Mouse (Mus musculus) midbrain, embryonic 13.5 days (tissue): Measurements from ENCODE around the gene Rps11. TPM values are rescaled to one million over a fixed set of nuclear protein-coding genes. Genes with fewer than 3 reads are reported as not detected.
"Not testable (repeated sequence)": the region's sequence is repeated elsewhere in the genome, so short reads cannot be mapped to it uniquely, and the experiment has no call there.

Experiments
- ATAC-seq: fragments of 200-750 bp; cut with Nextera tagmentation; 2 replicates; pipeline ENCODE4 v1.8.0; 2017; ENCODE audit warnings: mild to moderate bottlenecking, moderate TSS enrichment, moderate library complexity
- H3K27ac ChIP-seq: fragments of 300-500 bp; sonication (generic); 2 replicates; pipeline ENCODE4 v1.5.1; 2015; ENCODE audit warnings: inconsistent platforms, mild to moderate bottlenecking, moderate library complexity
- H3K27me3 ChIP-seq: fragments of 300-500 bp; sonication (generic); 2 replicates; pipeline ENCODE4 v1.6.1; 2015; ENCODE audit warnings: mild to moderate bottlenecking, inconsistent platforms
- H3K36me3 ChIP-seq: fragments of 300-500 bp; sonication (generic); 2 replicates; pipeline ENCODE4 v1.6.1; 2015; ENCODE audit warnings: mild to moderate bottlenecking, inconsistent platforms
- H3K4me1 ChIP-seq: fragments of 300-500 bp; sonication (generic); replicated peaks from 2 replicates; pipeline ENCODE4 v1.6.1; 2015; ENCODE audit warnings: inconsistent platforms
- H3K4me2 ChIP-seq: fragments of 300-500 bp; sonication (generic); replicated peaks from 2 replicates; pipeline ENCODE4 v1.6.1; 2015; ENCODE audit warnings: moderate library complexity, mild to moderate bottlenecking, inconsistent platforms
- H3K4me3 ChIP-seq: fragments of 300-500 bp; sonication (generic); replicated peaks from 2 replicates; pipeline ENCODE4 v1.5.1; 2015; ENCODE audit warnings: mild to moderate bottlenecking, inconsistent platforms
- H3K9ac ChIP-seq: fragments of 300-500 bp; sonication (generic); replicated peaks from 2 replicates; pipeline ENCODE4 v1.6.1; 2015; ENCODE audit warnings: mild to moderate bottlenecking, inconsistent platforms
- H3K9me3 ChIP-seq: fragments of 300-500 bp; sonication (generic); 2 replicates; pipeline ENCODE4 v1.6.1; 2016; ENCODE audit warnings: mild to moderate bottlenecking, inconsistent platforms
- WGBS: fragments of 180-500 bp; shearing (Covaris S2); methylation state at CpG from one replicate; pipeline ENCODE4 v1.1.7; 2015; 5-methylcytosine and 5-hydroxymethylcytosine counted together
- polyA plus RNA-seq: library from polyadenylated mRNA; unstranded; fragments of >200 nt; fragmentation: Nextera tagmentation; extraction: Ambion mirVana; gene quantifications from 2 replicates; pipeline ENCODE4 v1.2.1, GENCODE M21; 2015

The Rps11 gene
- polyA plus RNA-seq, 1 experiment from 2014 or later = 1,074 TPM

DNA sequence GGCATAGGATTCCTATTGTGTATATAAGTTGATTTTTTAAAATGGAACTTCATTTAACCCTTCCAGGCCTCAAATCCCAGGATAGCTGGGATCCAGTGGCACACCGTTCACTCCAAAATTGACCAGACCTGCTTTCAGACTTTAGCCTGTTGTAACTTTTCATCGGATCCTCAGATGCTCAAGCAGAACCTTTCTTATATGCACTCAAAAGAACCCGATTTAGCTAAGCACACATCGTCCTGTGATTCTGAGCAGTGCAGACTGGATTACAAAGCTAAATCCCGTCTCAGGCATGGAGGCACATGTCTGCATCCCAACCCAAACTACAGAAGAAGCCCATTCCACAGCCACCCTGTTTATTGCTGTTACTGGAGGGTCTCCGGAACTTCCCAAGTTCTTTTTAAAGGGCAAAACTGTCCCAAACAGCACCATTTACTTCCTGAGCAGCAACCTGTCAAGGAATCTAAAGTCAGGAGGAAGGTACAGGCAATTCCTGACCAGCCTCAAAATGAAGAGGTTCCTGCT is 3.5 kb upstream of the Rps11 start:
- Histone ChIP-seq H3K4me1 (peaks cover 48% of the 10 kb centered on the region), H3K27ac (peak overlapping the region; percentile 83), H3K4me2 (peak overlapping the region; percentile 75), H3K4me3 (peak overlapping the region; percentile 65), H3K36me3 (peaks cover 31% of the 10 kb centered on the region), H3K9me3 (no peaks in the 10 kb centered on the region), H3K9ac (peak overlapping the region; percentile 97), H3K27me3 (no peaks in the 10 kb centered on the region)
- under 1% methylated on average over 6 of the region's 6 CpGs for WGBS
- no peak for ATAC-seq

DNA sequence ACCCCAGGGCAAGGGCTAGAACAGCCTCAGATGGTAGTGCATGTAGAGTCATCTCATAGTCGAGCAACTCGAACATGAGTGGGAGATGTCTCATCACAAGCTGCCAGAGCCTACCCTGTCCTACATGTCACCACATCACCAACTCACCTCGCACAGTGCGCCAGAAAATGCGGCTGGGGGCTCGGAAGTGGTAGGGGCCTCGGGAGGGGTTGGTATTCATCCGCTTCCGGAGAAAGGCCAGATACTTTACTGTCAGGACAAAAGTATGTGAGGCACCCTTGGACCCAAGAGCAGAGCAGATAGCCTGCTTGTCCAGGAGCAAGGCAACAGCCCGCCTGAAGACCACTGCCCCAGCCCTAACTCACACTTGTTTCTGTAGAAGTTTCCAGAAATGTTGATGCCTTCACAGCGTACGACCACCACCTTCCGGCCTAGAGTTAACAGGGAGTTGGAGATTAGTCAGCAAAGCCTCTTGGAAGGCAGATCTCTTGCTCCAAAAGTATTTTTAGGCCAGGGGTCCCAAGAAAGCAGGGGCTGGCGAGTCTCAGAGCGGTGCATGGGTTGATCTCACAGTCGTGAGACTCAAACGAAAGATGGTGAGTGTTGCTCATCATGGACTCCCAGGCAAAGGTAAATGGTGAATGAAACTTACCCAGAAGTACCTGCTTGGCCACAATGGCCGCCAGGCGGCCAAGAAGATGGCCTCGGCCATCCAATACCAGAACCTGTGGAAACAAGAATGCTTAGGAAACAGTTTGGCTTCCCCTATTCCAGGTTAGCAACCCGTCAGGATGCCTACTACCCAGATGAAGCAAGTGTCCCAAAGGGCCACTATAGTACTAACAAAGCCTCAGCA is 2.8 kb upstream of the Rps11 start:
- H3K36me3 ChIP-seq = peaks cover 37% of the 10 kb centered on the region
- H3K27me3 ChIP-seq = no peaks in the 10 kb centered on the region
- H3K9ac ChIP-seq = peak overlapping the region; percentile 97
- WGBS = 49% methylated on average over 21 of the region's 21 CpGs
- H3K4me2 ChIP-seq = peak overlapping the region; percentile 75
- no peak for ATAC-seq
- peaks cover 54% of the 10 kb centered on the region for H3K4me1 ChIP-seq
- H3K27ac ChIP-seq = peak overlapping the region; percentile 83
- no peaks in the 10 kb centered on the region for H3K9me3 ChIP-seq
- peak overlapping the region; percentile 65 for H3K4me3 ChIP-seq

DNA sequence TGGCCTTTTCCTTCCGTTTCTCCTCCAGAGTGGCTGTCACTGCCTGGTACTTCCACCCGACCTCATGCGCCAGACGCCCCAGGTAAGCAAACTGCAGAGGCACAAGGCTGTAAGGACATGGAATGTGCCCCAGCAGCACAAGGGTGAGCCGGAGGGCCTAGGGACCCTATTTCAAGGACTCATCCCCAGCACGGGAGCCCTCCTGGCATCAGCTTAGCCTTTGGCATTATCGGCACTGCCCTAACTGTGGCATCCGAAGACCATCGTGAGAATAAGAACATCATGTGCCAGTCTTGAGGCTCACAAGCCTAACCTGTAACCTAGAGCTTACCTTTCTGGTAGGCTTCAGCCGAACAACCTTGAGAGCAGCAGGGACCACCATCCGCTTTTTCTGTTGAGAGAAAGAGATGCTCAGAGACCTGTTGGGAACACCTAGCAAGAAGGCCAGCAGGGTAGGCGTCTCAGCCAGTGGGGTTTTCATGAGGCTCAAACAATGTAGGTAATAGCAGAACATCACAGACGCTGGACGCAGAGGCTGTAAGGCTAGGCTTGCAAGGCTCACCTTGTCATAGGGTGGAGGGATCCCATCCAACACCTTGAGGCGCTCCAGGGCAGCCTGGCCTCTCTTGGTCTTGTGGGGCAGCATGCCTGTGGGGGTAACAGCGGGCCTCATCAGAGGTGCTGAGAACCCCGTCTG is 2.1 kb upstream of the Rps11 start:
- H3K9me3 ChIP-seq = no peaks in the 10 kb centered on the region
- H3K4me1 ChIP-seq = peaks cover 62% of the 10 kb centered on the region
- H3K36me3 ChIP-seq = peaks cover 45% of the 10 kb centered on the region
- H3K9ac ChIP-seq = peak overlapping the region; percentile 97
- ATAC-seq = no peak
- H3K4me3 ChIP-seq = peak overlapping the region; percentile 65
- 79% methylated on average over 17 of the region's 17 CpGs for WGBS
- H3K27ac ChIP-seq = peak overlapping the region; percentile 83
- H3K4me2 ChIP-seq = peak overlapping the region; percentile 75
- no peaks in the 10 kb centered on the region for H3K27me3 ChIP-seq

DNA sequence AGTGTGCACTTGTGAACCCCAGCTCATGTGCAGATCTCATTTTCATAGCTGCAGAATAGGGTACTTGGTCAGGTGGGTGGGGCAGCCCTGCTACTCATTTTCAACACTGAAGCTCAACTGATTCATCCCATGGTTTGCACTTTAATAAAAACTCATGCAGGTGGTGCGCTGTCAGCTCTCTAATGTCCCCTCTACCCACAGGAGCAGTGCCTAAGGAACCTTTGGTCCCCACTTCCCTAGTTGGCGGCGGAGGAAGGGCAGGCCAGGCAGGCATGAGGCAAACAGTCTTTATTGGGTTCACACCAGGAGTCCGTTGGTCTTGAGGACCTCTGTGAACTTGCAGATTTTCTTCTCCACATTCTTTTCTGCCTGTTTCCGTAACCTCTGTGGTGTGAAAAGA is 1.4 kb upstream of the Rps11 start:
- H3K36me3 ChIP-seq = peaks cover 52% of the 10 kb centered on the region
- peak overlapping the region; percentile 60; the same call in 1 of the 2 replicates for H3K9ac ChIP-seq
- peaks cover 64% of the 10 kb centered on the region for H3K4me1 ChIP-seq
- H3K27ac ChIP-seq = peak overlapping the region; percentile 89
- 0 out of 2 replicates have a peak overlapping the region, but pooled peaks have one; percentile 55 for H3K4me2 ChIP-seq
- H3K4me3 ChIP-seq = peak overlapping the region; percentile 11
- not testable (repeated sequence) for ATAC-seq, H3K27me3 ChIP-seq, H3K9me3 ChIP-seq
- WGBS = 59% methylated on average over 5 of the region's 5 CpGs

DNA sequence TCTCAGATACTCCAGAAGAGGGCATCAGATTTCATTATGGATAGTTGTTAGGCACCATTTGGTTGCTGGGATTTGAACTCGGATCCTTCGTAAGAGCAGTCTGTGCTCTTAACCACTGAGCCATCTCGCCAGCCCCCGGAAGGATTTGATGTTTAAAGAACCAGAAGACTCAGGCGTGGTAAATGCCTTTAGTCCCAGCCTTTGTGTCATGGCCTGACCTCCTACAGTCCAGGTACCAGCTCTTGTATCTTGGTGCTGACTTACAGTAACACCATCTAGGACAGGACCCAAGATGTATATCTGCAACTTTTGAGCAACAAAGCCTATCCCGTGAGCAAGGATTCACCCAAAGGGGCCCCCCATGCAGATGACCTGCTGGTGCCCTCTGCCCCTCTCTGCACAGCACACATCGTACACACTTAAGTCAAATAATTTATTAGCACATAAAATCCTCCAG is 933 bp upstream of the Rps11 start:
- WGBS = 28% methylated on average over 7 of the region's 7 CpGs
- Histone ChIP-seq H3K4me2 (peak overlapping the region; percentile 55), H3K9me3 (no peaks in the 10 kb centered on the region), H3K9ac (peak overlapping the region; percentile 60), H3K36me3 (peaks cover 56% of the 10 kb centered on the region), H3K27ac (peak overlapping the region; percentile 89), H3K4me3 (peak overlapping the region; percentile 11), H3K4me1 (peaks cover 64% of the 10 kb centered on the region), H3K27me3 (no peaks in the 10 kb centered on the region)
- ATAC-seq = no peak

DNA sequence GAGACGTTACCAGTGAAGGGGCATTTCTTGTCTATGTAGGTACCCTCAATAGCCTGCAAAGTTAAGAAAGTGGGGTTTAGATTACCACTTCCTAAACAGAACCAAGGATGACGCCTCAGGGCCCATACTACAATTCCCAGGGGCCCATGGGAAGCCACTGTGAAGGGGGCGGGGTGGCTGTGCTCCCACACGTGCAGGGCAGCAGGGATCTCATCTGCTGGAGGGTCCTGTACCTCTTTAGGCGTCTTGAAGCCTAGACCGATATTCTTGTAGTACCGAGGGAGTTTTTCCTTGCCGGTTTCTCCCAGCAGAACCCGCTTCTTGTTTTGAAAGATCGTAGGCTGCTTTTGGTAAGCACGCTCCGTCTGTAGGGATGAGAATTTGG is 1.1 kb downstream of the Rps11 start:
- peak overlapping the region; percentile 83 for H3K4me2 ChIP-seq
- peak overlapping the region; percentile 89 for H3K4me3 ChIP-seq
- H3K9me3 ChIP-seq = no peaks in the 10 kb centered on the region
- H3K4me1 ChIP-seq = peaks cover 56% of the 10 kb centered on the region
- H3K27ac ChIP-seq = peak overlapping the region; percentile 21
- no peaks in the 10 kb centered on the region for H3K27me3 ChIP-seq
- peaks cover 73% of the 10 kb centered on the region for H3K36me3 ChIP-seq
- 26% methylated on average over 12 of the region's 12 CpGs for WGBS
- ATAC-seq = no peak
- peak overlapping the region; percentile 96 for H3K9ac ChIP-seq

DNA sequence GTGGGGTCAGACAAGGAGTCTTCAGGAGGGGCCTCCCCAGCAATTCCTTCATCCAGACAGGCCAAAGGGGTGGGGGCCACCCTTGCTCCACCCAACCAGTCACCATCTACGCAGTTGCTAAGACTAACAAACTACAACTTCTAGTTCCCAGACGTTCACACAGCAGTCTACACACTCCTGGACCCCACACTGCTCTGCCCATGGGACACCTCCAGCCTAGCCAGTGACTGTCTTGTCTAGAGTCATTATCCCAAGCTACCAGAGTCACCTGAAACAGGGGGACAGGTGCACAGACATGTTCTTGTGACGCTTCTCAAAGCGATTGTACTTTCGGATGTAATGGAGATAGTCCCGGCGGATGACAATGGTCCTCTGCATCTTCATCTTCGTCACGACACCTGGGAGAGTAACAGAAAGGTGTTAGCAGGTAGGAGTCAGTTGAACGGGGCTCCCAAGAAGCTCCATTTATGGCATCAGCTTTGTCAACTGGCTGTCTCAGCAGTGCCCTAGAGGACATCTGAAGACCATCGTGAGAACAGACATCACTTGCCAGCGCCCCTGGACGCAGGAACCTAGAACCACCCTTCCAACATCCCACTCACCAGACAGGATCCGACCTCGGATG is 1.6 kb downstream of the Rps11 start:
- no peaks in the 10 kb centered on the region for H3K9me3 ChIP-seq
- H3K27me3 ChIP-seq = no peaks in the 10 kb centered on the region
- H3K36me3 ChIP-seq = peaks cover 78% of the 10 kb centered on the region
- peak overlapping the region; percentile 89 for H3K4me3 ChIP-seq
- WGBS = 85% methylated on average over 15 of the region's 15 CpGs
- peak overlapping the region; percentile 96 for H3K9ac ChIP-seq
- ATAC-seq = no peak
- peak overlapping the region; percentile 83 for H3K4me2 ChIP-seq
- peak overlapping the region; percentile 21; the same call in 1 of the 2 replicates for H3K27ac ChIP-seq
- H3K4me1 ChIP-seq = peaks cover 54% of the 10 kb centered on the region

DNA sequence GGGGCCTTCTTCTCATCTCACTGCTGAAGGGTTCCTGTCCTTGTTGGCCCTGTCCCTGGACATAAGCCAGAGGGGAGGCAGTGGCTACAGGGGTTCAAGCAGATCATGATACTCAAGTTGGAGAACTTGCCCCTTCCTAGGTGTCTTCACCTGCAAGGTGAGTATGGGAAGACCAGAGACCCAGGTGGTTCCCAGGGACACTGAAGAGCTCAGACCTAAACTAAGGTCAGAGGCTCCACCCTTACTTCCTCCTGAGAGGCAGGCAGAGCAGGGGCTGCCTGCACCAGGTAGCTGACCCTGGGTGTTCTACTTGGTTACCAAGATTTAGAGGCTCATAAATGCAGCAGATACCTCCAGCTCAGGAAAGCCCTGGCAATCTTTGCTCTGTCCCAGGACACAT is 2.3 kb downstream of the Rps11 start:
- H3K9ac ChIP-seq = peak overlapping the region; percentile 49
- no peak for ATAC-seq

DNA sequence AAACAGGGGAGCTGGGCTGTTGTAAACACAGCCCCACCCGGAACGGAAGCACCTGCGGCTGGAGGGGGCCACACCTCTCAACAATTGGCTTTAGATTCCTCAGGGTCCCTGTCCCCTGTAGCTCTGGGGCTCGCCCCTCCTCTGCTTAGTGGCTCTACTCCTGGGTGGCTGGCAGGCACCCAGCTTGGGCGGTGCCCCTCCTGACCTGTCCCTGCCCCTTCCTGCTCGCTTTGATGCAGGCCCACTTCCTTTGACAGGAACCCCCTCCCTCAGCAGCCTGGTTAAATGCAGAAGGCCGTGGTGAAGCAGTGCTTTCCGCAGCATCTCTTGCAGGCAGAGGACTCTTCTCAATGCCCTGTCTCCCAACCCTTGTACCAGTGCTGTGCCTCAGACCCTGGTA is 2.8 kb downstream of the Rps11 start:
- Histone ChIP-seq H3K27ac (no peak overlapping the region), H3K9me3 (no peaks in the 10 kb centered on the region), H3K9ac (peak overlapping the region; percentile 49), H3K4me2 (no peak overlapping the region), H3K36me3 (peaks cover 73% of the 10 kb centered on the region), H3K4me1 (peaks cover 41% of the 10 kb centered on the region), H3K27me3 (no peaks in the 10 kb centered on the region), H3K4me3 (no peak overlapping the region)
- 82% methylated on average over 8 of the region's 8 CpGs for WGBS
- ATAC-seq = no peak

More for the DNA sequence above, 2.3 kb downstream of the Rps11 start:
- no peaks in the 10 kb centered on the region for H3K27me3 ChIP-seq
- no peak overlapping the region for H3K4me3 ChIP-seq
- no peak overlapping the region for H3K4me2 ChIP-seq
- peaks cover 47% of the 10 kb centered on the region for H3K4me1 ChIP-seq
- no peak overlapping the region for H3K27ac ChIP-seq
- H3K9me3 ChIP-seq = no peaks in the 10 kb centered on the region
- peaks cover 79% of the 10 kb centered on the region for H3K36me3 ChIP-seq

DNA sequence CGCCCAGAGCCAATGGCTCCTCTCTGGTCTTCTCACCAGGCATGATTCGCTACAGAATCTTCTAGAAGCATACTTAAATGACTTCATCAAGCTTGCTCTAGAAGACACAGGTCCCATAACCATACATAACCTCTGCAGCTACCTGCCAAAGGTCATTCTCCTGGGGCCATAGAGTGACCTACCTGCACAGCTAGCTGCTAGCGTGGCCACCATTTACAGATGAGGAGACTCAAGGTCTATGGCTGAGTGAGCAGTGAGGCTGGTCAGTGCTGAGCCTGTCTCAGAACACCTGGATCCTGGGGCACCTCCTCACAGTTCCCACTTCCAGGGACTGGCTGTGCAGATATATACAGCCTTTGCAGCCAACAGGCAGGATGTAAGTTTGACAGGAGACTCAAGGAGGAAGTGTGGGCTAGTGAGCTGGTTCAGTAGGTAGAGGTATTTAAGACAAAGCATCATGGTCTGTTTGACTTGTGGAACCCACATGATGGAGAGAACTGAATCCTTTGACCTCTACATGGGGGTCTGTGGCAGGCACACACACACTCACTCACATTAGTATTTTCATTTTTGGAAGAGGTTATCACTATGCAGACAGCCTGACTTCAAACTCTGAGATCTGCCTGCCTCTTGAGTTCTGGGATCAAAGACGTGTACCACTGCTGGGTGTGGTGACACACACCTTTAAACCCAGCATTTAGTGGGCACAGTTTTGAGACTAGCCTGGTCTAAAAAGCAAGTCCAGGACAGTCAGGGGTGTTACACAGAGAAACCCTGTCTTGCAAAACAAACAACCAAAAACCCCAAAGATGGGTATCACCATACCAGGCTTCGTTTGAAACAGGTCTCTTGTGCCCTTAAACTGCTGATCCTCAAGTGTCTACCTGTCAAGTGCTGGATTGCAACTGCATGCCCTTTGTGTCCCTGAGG is 4.2 kb downstream of the Rps11 start:
- H3K27ac ChIP-seq = no peak overlapping the region
- H3K36me3 ChIP-seq = peaks cover 59% of the 10 kb centered on the region
- ATAC-seq = no peak
- H3K4me3 ChIP-seq = no peak overlapping the region; the same call in 1 of the 2 replicates
- no peaks in the 10 kb centered on the region for H3K27me3 ChIP-seq
- H3K4me2 ChIP-seq = no peak overlapping the region
- H3K9me3 ChIP-seq = no peaks in the 10 kb centered on the region
- 0 out of 2 replicates have a peak overlapping the region, but pooled peaks have one; percentile 23 for H3K9ac ChIP-seq
- H3K4me1 ChIP-seq = peaks cover 28% of the 10 kb centered on the region
- WGBS = 85% methylated on average over 5 of the region's 5 CpGs

DNA sequence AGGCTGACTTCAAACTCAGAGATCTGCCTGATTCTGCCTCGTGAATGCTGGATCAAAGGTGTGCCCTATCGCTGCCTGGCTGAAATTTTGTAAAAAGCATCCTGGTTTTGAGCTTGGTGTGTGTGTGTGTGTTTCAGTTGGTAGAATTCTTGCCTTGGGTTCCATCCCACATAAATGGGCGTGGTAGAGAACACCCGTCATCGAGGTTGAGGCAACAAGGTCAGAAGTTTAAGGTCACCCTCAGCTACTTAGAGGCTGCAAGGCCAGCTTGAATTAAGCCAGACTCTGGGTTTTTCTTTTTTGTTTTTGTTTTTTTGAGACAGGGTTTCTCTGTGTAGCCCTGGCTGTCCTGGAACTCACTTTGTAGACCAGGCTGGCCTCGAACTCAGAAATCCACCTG is 5.9 kb downstream of the Rps11 start:
- Histone ChIP-seq H3K9ac (no peak overlapping the region), H3K36me3 (peaks cover 57% of the 10 kb centered on the region), H3K27ac (no peak overlapping the region), H3K27me3 (no peaks in the 10 kb centered on the region), H3K9me3 (no peaks in the 10 kb centered on the region), H3K4me1 (peaks cover 21% of the 10 kb centered on the region), H3K4me3 (no peak overlapping the region), H3K4me2 (no peak overlapping the region)
- 95% methylated on average over 6 of the region's 6 CpGs for whole genome bisulfite sequencing
- no peak for ATAC-seq
